Mouse (Mus musculus) CH12.LX (cell line): ENCODE measurements at regions not wholly inside any gene's neighbourhood (a gene's known extent, or its start where the extent isn't known, plus 50 kb on each side); places are given as distances from the start of the nearest gene placed in this dataset.

Source experiments
- CTCF ChIP-seq, 2 experiments: IDR thresholded peaks in 1 of 2; conservative IDR thresholded peaks in 1 of 2; 2 replicates each; pipeline ENCODE4 v1.5.1; 2011 to 2012; ENCODE audit warnings: low read depth in 2 of 2, low read length in 2 of 2, improper control_type of control experiment in 1 of 2, inconsistent platforms in 1 of 2, mild to moderate bottlenecking in 1 of 2, moderate library complexity in 1 of 2
- EP300 ChIP-seq: IDR thresholded peaks from 2 replicates; pipeline ENCODE4 v1.6.1; 2011; ENCODE audit warnings: low read length, improper control_type of control experiment
- MAX ChIP-seq: IDR thresholded peaks from 2 replicates; pipeline ENCODE4 v1.6.1; 2011; ENCODE audit warnings: low read length, improper control_type of control experiment
- RCOR1 ChIP-seq: conservative IDR thresholded peaks from 2 replicates; pipeline ENCODE4 v1.6.1; 2012; ENCODE audit warnings: low read depth, mild to moderate bottlenecking, inconsistent platforms, low read length, improper control_type of control experiment

DNA sequence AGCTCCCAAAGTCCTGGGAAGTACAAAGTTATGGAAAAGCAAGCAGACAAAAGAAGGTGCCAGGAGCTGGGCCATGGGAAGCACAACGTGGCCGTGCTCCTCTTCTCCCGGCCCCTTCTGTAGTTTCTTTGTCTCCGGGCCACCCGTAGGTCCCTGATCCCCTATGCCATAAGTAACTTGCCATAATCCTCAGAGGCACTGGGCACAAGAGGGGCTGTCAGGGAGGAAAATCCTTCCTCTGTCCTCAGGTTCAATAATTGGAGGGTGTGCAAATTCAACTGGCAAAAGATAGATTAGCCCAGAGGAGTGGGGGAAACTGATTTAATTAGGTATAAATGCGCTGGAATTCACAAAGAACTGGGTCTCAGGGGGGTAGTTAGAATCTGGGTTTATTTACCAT lies 256.1 kb upstream of the Jarid2 start:
- no peak for TF ChIP-seq EP300
- TF ChIP-seq RCOR1 = no peak
- no peak for TF ChIP-seq MAX
- TF ChIP-seq CTCF (conservative IDR thresholded peaks at IDR 0.05 in 1 of 2, IDR thresholded peaks at IDR 0.05 in 1 of 2; ENCODE audit: low read depth in 2 of 2, low read length in 2 of 2) = no peak
